Mouse (Mus musculus): ENCODE measurements at regions not wholly inside any gene's neighbourhood (a gene's known extent, or its start where the extent isn't known, plus 50 kb on each side); places are given as distances from the start of the nearest gene placed in this dataset.

DNA sequence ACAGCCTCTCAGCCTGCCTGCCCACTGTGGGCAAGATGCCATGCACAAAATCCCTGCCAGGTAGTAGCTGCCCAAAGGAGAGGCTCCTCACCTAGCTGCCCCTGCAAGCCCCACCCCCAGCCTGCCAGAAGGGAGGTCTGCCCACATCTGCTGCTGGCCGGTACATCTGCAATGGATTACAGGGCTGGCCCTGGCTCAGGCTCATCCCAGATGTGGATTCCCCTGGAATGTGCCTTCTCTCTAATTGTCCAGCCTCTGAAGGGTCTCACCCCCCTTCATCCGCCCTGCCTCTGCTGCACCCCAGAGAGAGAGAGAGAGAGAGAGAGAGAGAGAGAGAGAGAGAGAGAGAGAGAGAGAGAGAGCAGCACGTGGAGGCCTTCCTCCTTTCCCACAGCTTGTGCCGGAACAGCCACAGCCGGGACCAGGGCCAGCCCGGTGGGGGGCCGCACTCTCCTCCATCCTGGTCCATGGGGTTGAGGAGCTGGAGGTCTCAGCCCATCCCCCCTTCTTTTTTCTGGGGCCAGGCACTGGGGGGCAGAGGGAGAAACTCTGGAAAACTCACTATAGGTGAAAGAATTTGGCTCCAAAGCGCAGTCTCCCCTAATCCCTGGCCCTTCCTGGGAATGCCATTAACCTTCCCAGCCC is 161.2 kb upstream of the Tmem28 start:
- no peak for TF ChIP-seq POLR2A (IDR thresholded peaks at IDR 0.05; ENCODE audit: borderline replicate concordance, control insufficient read depth, low read depth, low read length)
- no peak for TF ChIP-seq CTCF (IDR thresholded peaks at IDR 0.05; ENCODE audit: control insufficient read depth, insufficient read depth, low read length)

Measured in bone marrow, adult 2 months (tissue).